Mouse (Mus musculus) myocyte (in vitro differentiated cells): Measurements from ENCODE around the gene Fanci. TPM values are rescaled to one million over a fixed set of nuclear protein-coding genes. Genes with fewer than 3 reads are reported as not detected.

Experiments
- H3K27me3 ChIP-seq: one replicate; pipeline ENCODE4 v1.6.1; 2011; ENCODE audit not compliant: control insufficient read depth, insufficient read depth, insufficient read length
- H3K36me3 ChIP-seq: one replicate; pipeline ENCODE4 v1.6.1; 2011; ENCODE audit not compliant: control insufficient read depth, insufficient read depth
- H3K4me2 ChIP-seq: one replicate; pipeline ENCODE4 v1.6.1; 2011; ENCODE audit warnings: low read depth, control low read depth
- H3K4me3 ChIP-seq: one replicate; pipeline ENCODE4 v1.5.1; 2011; ENCODE audit warnings: mild to moderate bottlenecking, control low read depth, moderate library complexity
- H3K79me2 ChIP-seq: one replicate; pipeline ENCODE4 v1.6.1; 2011; ENCODE audit not compliant: control insufficient read depth, insufficient read depth
- H3ac ChIP-seq: one replicate; pipeline ENCODE4 v1.6.1; 2011; ENCODE audit not compliant: control insufficient read depth, insufficient read length
- CEBPB ChIP-seq: IDR thresholded peaks from 2 replicates; pipeline ENCODE4 v1.6.1; 2011; ENCODE audit warnings: mild to moderate bottlenecking, moderate library complexity; ENCODE audit not compliant: poor library complexity, insufficient read depth, severe bottlenecking
- E2F4 ChIP-seq: IDR thresholded peaks from one replicate; pipeline ENCODE4 v1.6.1; 2011; ENCODE audit warnings: mild to moderate bottlenecking, control low read depth, moderate library complexity; ENCODE audit not compliant: insufficient read depth
- MAX ChIP-seq: IDR thresholded peaks from one replicate; pipeline ENCODE4 v1.6.1; 2011; ENCODE audit warnings: low read depth, mild to moderate bottlenecking, control low read depth
- MYOD1 ChIP-seq, 3 experiments: IDR thresholded peaks; one replicate each; pipeline ENCODE4 v1.6.1; 2011; ENCODE audit warnings: control low read depth in 2 of 3, low read depth in 2 of 3, mild to moderate bottlenecking in 2 of 3, moderate library complexity in 1 of 3; ENCODE audit not compliant: insufficient read length in 2 of 3, control insufficient read depth in 1 of 3
- MYOG ChIP-seq, 3 experiments: IDR thresholded peaks; one replicate each; pipeline ENCODE4 v1.6.1; 2011; ENCODE audit warnings: control low read depth in 2 of 3, low read depth in 2 of 3, mild to moderate bottlenecking in 2 of 3; ENCODE audit not compliant: insufficient read length in 2 of 3, control insufficient read depth in 1 of 3, insufficient read depth in 1 of 3
- POLR2A ChIP-seq: IDR thresholded peaks from one replicate; pipeline ENCODE4 v1.6.1; 2011; ENCODE audit warnings: low read depth, mild to moderate bottlenecking, control low read depth, moderate library complexity; ENCODE audit not compliant: insufficient read length
- POLR2AphosphoS2 ChIP-seq: IDR thresholded peaks from one replicate; pipeline ENCODE4 v1.6.1; 2011; ENCODE audit warnings: low read depth, control low read depth; ENCODE audit not compliant: insufficient read length
- REST ChIP-seq: IDR thresholded peaks from one replicate; pipeline ENCODE4 v1.6.1; 2011; ENCODE audit warnings: mild to moderate bottlenecking, control low read depth, moderate library complexity; ENCODE audit not compliant: insufficient read depth, insufficient read length
- SRF ChIP-seq: IDR thresholded peaks from one replicate; pipeline ENCODE4 v1.6.1; 2011; ENCODE audit warnings: low read depth; ENCODE audit not compliant: control insufficient read depth, insufficient read length
- TCF12 ChIP-seq: IDR thresholded peaks from one replicate; pipeline ENCODE4 v1.6.1; 2011; ENCODE audit warnings: mild to moderate bottlenecking, control low read depth; ENCODE audit not compliant: poor library complexity, insufficient read depth, severe bottlenecking
- TCF3 ChIP-seq: IDR thresholded peaks from one replicate; pipeline ENCODE4 v1.6.1; 2011; ENCODE audit warnings: low read depth, control low read depth; ENCODE audit not compliant: insufficient read length
- USF1 ChIP-seq: IDR thresholded peaks from one replicate; pipeline ENCODE4 v1.6.1; 2011; ENCODE audit warnings: low read depth, mild to moderate bottlenecking, control low read depth, moderate library complexity
- polyA plus RNA-seq: library from polyadenylated mRNA; unstranded; fragments of >200 nt; fragmentation: generic; extraction: Trizol; gene quantifications from one replicate; pipeline ENCODE4 v1.2.1, GENCODE M21; 2012; ENCODE audit warnings: missing spikeins

The Fanci gene
- polyA plus RNA-seq, 1 experiment: 1.6 TPM

DNA sequence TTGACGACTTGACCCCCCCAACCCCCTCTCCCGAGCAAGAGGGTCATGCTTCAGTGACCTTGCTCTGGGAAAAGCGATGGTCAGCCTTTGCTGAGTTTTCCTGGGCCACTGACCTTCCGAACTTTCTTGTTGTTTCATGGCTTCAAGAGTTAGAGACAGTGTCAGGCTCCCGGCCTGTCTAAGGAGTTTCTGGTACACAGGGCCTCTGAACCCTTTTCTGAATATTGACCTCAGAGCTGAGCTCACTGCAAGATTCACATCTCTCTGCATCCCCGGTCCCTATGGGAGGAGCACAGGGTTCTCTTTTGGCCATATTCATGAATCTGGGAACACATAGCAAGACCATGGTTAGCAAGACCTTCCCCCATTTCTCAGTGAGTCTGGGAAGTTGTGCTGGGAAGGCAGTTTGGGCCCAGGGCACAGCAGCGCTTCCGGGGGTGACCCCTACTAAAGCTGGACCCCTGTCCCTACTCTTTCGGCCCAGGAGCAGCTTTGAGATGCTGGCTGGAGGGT is 105.1 kb downstream of the Fanci start:
- H3ac ChIP-seq: no peak overlapping the region
- H3K27me3 ChIP-seq: peaks cover 52% of the 10 kb centered on the region
- H3K79me2 ChIP-seq: no peaks in the 10 kb centered on the region
- H3K36me3 ChIP-seq: no peaks in the 10 kb centered on the region
- H3K4me2 ChIP-seq: no peak overlapping the region
- TF ChIP-seq SRF (no peak), CEBPB (no peak), E2F4 (no peak), TCF3 (no peak), MYOD1 (IDR thresholded peaks at IDR 0.05; ENCODE audit: control insufficient read depth in 1 of 3, insufficient read length in 2 of 3, low read depth in 2 of 3) (no peak), REST (no peak), POLR2A (no peak)
- no peak overlapping the region for H3K4me3 ChIP-seq

DNA sequence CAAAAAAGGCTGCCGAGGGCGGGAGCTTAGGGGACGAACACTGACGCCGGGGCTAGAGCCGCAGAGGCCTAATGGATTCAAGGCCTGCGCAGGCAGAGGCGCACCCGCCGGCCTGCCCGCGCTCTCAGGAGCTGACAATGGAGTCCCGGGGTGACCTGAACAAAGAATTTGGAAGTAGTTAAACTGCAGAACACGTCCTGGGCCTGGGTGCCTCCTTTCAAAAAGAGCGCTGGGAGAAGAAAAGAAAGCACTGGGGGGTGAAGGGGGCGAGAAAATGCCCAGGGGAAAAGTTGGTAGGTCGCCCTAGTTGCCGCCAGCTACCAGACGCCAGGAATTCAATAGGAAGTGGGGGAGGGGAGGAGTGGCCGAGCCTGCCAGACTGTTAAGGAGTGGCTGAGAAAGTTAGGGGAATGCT is 106.0 kb downstream of the Fanci start:
- H3ac ChIP-seq: no peak overlapping the region
- no peak overlapping the region for H3K4me3 ChIP-seq
- H3K36me3 ChIP-seq: no peaks in the 10 kb centered on the region
- TF ChIP-seq POLR2A (no peak), MAX (no peak)
- no peak overlapping the region for H3K4me2 ChIP-seq
- H3K27me3 ChIP-seq: peaks cover 56% of the 10 kb centered on the region
- no peaks in the 10 kb centered on the region for H3K79me2 ChIP-seq

DNA sequence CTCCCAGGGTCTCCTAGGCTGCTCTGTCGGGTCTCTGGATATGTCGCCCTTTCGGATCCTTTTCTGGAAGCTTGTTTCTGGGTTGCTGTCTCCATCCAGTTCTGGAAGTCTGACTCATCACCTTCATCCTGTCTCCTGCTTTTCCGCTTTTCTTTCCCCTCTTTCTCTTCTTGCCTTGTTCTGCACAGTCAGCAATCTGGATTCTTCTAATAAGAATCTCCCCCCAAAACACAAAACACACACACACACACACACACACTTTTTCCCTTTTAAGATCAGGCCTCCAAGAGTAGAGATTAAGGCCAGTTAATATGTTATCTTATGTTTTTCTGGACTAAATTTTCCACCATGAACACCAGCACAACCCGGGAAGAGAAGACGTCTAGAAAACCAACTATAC is 106.6 kb downstream of the Fanci start:
- no peaks in the 10 kb centered on the region for H3K79me2 ChIP-seq
- no peak overlapping the region for H3K4me2 ChIP-seq
- H3K27me3 ChIP-seq: peaks cover 62% of the 10 kb centered on the region
- TF ChIP-seq TCF3 (no peak), USF1 (no peak), MYOD1 (IDR thresholded peaks at IDR 0.05; ENCODE audit: control insufficient read depth in 1 of 3, insufficient read length in 2 of 3, low read depth in 2 of 3) (no peak), POLR2AphosphoS2 (no peak), SRF (no peak), MYOG (IDR thresholded peaks at IDR 0.05; ENCODE audit: control insufficient read depth in 1 of 3, insufficient read depth in 1 of 3, insufficient read length in 2 of 3, low read depth in 2 of 3) (no peak), CEBPB (no peak), TCF12 (no peak), REST (no peak), POLR2A (no peak), E2F4 (no peak), MAX (no peak)
- no peak overlapping the region for H3ac ChIP-seq
- H3K36me3 ChIP-seq: no peaks in the 10 kb centered on the region
- no peak overlapping the region for H3K4me3 ChIP-seq

DNA sequence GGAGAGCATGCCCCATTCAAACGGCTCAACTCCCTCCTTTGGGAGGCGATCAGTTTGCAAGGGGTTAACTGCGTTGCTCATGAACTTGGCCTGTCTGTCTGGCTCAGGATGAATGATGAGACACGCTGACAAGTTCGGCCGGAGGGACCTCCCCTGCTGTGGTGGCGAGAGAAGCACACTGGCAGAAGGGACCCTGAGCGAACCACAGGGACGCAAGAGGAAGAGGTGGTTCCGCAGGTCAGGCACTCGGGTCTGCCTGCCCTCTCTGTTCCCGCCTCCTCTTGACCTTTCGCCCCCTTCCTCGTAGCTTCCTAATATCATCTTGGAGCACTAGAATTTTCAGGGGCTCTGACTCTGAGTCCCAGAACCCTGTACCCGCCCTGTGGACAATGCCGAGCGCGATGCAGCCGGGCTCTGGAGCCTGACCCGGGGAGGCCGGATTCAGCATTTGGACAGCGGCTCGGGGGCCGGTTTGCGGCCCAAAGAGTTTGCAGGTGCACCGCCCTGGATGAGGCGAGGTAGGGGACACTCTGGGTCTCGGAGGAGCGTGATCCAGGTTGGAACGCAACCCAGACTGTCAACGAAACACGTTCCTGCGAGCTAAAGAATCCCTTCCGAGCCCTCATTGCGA is 107.4 kb downstream of the Fanci start:
- TF ChIP-seq USF1 (no peak), REST (peak; percentile 65)
- no peak overlapping the region for H3ac ChIP-seq
- H3K4me2 ChIP-seq: no peak overlapping the region
- no peaks in the 10 kb centered on the region for H3K79me2 ChIP-seq
- no peak overlapping the region for H3K4me3 ChIP-seq
- no peaks in the 10 kb centered on the region for H3K36me3 ChIP-seq
- H3K27me3 ChIP-seq: peaks cover 67% of the 10 kb centered on the region

Other genes starting within 250 kb of the Fanci start
- 173 TPM for gene Mfge8, start 242.9 kb upstream of the Fanci start, polyA plus RNA-seq
- 16.9 TPM for gene Abhd2, start 118.7 kb upstream of the Fanci start, polyA plus RNA-seq
- not detected for gene Rlbp1, start 4.9 kb upstream of the Fanci start, polyA plus RNA-seq
- gene Polg, start 74.4 kb downstream of the Fanci start, polyA plus RNA-seq: 30.9 TPM
- gene Rhcg, start 225.7 kb downstream of the Fanci start, polyA plus RNA-seq: not detected